In genomic region chr8:78659617-78660187, GRCm38 (mm10) we compare ENCODE assay signal across 22 mouse cellular contexts.
DNase-seq lines count a peak whose midpoint lies in the region; ATAC-seq and TF ChIP-seq lines count a peak whose summit lies in the region.
"Had no signal": no experiment of that assay in that cellular context is flagged by ENCODE, and none has a peak within 500 bp of the region (broad histone marks: within the 10 kb centered on the region; RNA-seq: fewer than 3 reads in every experiment).

No protein-coding gene starts in this region.

- peak overlapping the region; percentile 93 for H3K27ac ChIP-seq in intestine, postnatal 0 days (ENCODE audit: low read depth, low read length)
- H3K27ac ChIP-seq in midbrain, embryonic 14.5 days (replicated peaks; ENCODE audit: low read depth, low read length): no peak overlapping the region
- H3K27ac ChIP-seq: embryonic facial prominence, embryonic 10.5 days; embryonic facial prominence, embryonic 12.5 days; forebrain, embryonic 13.5 days; forebrain, embryonic 15.5 days had no signal

- TF ChIP-seq CTCF in intestine, postnatal 0 days (IDR thresholded peaks at IDR 0.05; ENCODE audit: low read depth): no peak

- peak; percentile 43 for DNase-seq in heart, adult 11 months
- DNase-seq in heart, postnatal 25 days (ENCODE audit: low spot score): no peak
- no peak for DNase-seq in gastrocnemius, postnatal 10 days
- DNase-seq in midbrain, embryonic 14.5 days: no peak
- DNase-seq: adrenal gland, adult 8-10 months; adrenal gland, postnatal 14 days; adrenal gland, postnatal 36 days; B cell, adult 2 months; cerebellum, adult 11-12 months; cerebellum, adult 2 months; cerebellum, adult 9-10 months; cerebellum, postnatal 10 days had no signal

- H3K27me3 ChIP-seq in intestine, postnatal 0 days (replicated peaks; ENCODE audit: control insufficient read depth, insufficient read depth, low read length): no peaks in the 10 kb centered on the region
- no peaks in the 10 kb centered on the region for H3K27me3 ChIP-seq in midbrain, embryonic 14.5 days (ENCODE audit: control insufficient read depth, insufficient read depth, low read length)
- H3K27me3 ChIP-seq: CH12.LX; embryonic facial prominence, embryonic 12.5 days; forebrain, embryonic 13.5 days; forebrain, embryonic 15.5 days; Patski had no signal

- H3K9ac ChIP-seq in intestine, postnatal 0 days (ENCODE audit: low read depth, low read length): 0 out of 2 replicates have a peak overlapping the region, but pooled peaks have one; percentile 7
- H3K9ac ChIP-seq in midbrain, embryonic 14.5 days (replicated peaks; ENCODE audit: low read length): no peak overlapping the region
- H3K9ac ChIP-seq: embryonic facial prominence, embryonic 12.5 days; forebrain, embryonic 13.5 days; forebrain, embryonic 15.5 days had no signal

- no peak overlapping the region for H3K4me3 ChIP-seq in intestine, postnatal 0 days (ENCODE audit: low read depth, low read length)
- H3K4me3 ChIP-seq in midbrain, embryonic 14.5 days (replicated peaks; ENCODE audit: low read depth, low read length): no peak overlapping the region
- H3K4me3 ChIP-seq: embryonic facial prominence, embryonic 10.5 days; embryonic facial prominence, embryonic 12.5 days; forebrain, embryonic 13.5 days; forebrain, embryonic 15.5 days had no signal

- peaks cover 10% of the 10 kb centered on the region; the same call in 1 of the 2 replicates for H3K4me1 ChIP-seq in intestine, postnatal 0 days (replicated peaks; ENCODE audit: control insufficient read depth, insufficient read depth, low read length)
- H3K4me1 ChIP-seq in midbrain, embryonic 14.5 days (ENCODE audit: control insufficient read depth, insufficient read depth, low read length): no peaks in the 10 kb centered on the region
- H3K4me1 ChIP-seq: forebrain, embryonic 13.5 days; forebrain, embryonic 15.5 days had no signal

- no peak overlapping the region for H3K4me2 ChIP-seq in intestine, postnatal 0 days (replicated peaks; ENCODE audit: low read depth)
- no peak overlapping the region for H3K4me2 ChIP-seq in midbrain, embryonic 14.5 days (ENCODE audit: low read length)
- H3K4me2 ChIP-seq: embryonic facial prominence, embryonic 12.5 days; forebrain, embryonic 13.5 days; forebrain, embryonic 15.5 days had no signal

- peak; percentile 86 for ATAC-seq in intestine, postnatal 0 days
- ATAC-seq in midbrain, embryonic 14.5 days (ENCODE audit: low FRiP score, low TSS enrichment): no peak
- ATAC-seq: activated CD4-positive, CD25-positive, alpha-beta regulatory T cell, adult 4 months; CD4-positive, CD25-positive, alpha-beta regulatory T cell, adult 4 months; forebrain, embryonic 13.5 days; forebrain, embryonic 15.5 days; Patski had no signal

- 37% methylated on average over 3 of the region's 3 CpGs for WGBS in intestine, postnatal 0 days
- WGBS in midbrain, embryonic 14.5 days: 96% methylated on average over 3 of the region's 3 CpGs

- no peaks in the 10 kb centered on the region for H3K9me3 ChIP-seq in intestine, postnatal 0 days (ENCODE audit: control insufficient read depth)
- H3K9me3 ChIP-seq in midbrain, embryonic 14.5 days (ENCODE audit: control insufficient read depth, low read length): no peaks in the 10 kb centered on the region
- H3K9me3 ChIP-seq: embryonic facial prominence, embryonic 10.5 days; embryonic facial prominence, embryonic 12.5 days; forebrain, embryonic 13.5 days; forebrain, embryonic 15.5 days; G1E had no signal

- intact Hi-C loops in heart, postnatal 25 days (cut with DNase I): no loop called here

- H3K36me3 ChIP-seq in intestine, postnatal 0 days (ENCODE audit: control insufficient read depth, insufficient read depth): no peaks in the 10 kb centered on the region; the same call in 1 of the 2 replicates
- H3K36me3 ChIP-seq in midbrain, embryonic 14.5 days (ENCODE audit: control insufficient read depth, insufficient read depth, low read length): no peaks in the 10 kb centered on the region
- H3K36me3 ChIP-seq: embryonic facial prominence, embryonic 12.5 days; forebrain, embryonic 15.5 days had no signal
